Mouse (Mus musculus) leukemia stem cell, adult 10-12 weeks (primary cell): ENCODE results near the gene Tdrkh. TPM values are rescaled to one million over a fixed set of nuclear protein-coding genes. Genes with fewer than 3 reads are reported as not detected.

Experiments
- polyA plus RNA-seq: library from polyadenylated mRNA; stranded (reverse); fragments of >175 nt; gene quantifications from 2 replicates; pipeline ENCODE4 v1.2.3, GENCODE M21; 2012; ENCODE audit warnings: low replicate concordance

Tdrkh gene
- polyA plus RNA-seq: 0.62 and 1.2 TPM in 2 replicates

DNA sequence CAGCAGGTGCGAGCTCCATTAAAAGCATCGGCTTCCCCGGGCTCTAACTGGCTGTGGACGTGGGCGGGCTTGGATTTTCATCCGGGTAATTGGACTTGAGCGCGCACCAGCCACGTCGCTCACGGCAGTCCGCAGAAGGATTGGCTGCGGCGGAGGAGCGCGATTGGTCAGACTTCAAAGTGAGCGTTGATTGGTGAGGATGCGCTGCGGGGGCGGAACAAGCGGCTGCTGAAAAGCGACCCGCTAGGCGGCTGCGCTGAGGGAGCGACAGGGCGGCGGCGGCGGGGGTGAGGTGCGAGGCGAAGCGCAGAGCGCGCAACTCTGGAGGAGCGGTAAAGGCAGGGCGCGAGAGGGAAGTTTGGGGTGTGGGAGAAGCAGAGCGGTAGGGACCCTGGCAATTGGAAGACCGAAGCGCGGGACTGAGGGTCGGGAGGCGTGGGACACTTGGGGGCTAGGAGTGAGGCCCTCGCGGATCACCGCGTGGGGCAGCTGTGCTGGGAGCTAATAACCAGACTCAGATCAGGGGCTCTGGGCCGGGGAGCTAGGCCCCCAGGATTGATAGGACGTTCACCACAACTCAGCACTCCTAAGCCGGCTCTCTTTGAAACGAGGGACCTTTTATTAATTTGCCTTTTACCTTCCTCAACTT, at the start of gene Tdrkh:
Gene Tdrkh (plus strand): TSS at position 243 of the 649 bp plus-strand sequence.

GRCm38 (mm10) chr3:94372641-94373040, 40.4 kb upstream of the Tdrkh start, which contains the start of gene Rorc:
Gene Rorc (plus strand): TSS chr3:94372794.

DNA sequence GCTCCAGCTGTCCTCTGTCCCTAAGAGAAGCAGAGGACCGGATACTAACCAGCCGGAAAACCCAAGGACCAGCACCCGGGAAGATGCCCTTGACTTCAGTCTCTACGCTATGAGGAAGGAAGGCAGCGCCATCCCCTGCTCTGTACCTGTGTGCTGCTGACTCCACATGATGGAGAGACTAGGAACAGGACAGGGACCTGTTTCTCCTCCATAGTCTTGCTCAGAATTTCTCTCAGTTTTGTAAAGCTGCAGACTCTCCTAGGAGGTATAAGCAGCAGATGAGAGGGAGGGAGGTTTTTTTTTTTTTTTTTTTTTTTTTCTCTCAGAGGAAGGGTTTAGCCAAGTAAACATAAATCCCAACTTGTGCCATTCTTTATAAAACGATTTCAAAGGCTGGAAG, 14.9 kb upstream of the Tdrkh start, which contains the start of gene Lingo4:
Gene Lingo4 (plus strand): TSS at position 301 of the 400 bp plus-strand sequence.

DNA sequence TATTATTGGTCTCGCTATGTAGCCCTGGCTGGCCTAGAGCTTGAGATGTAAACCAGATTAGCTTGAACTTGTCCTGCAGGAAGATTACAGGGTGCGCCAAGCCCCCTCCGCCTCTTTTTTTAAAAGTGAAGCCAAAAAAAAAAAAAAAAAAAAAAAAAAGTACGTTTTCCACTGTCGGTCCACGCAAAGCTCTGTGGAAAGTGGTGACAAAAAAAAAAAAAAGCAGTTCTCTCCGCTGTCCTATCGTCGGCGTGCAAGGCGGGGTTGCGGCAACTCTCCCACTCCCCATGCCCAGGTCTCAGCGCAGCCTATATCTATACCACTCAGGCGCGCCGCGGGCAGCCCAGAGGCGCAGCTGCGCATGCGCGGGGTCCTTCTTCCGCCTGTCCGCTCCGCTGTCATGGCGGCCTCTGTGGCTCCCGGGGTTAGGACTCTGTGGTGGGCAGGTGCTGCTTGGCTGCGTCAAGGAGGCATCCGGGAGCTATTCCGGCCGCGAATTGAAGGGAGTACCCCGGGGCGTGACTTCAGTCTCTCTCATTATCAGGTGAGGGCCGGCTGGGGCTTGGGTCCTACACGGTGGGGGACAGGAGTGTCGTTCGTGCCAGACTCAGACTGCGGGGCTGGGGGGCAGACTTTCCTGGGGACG, 30.0 kb downstream of the Tdrkh start, which contains the start of gene Mrpl9:
Gene Mrpl9 (plus strand): TSS at position 368 of the 646 bp plus-strand sequence.

GRCm38 (mm10) chr3:94443597-94443964, 30.5 kb downstream of the Tdrkh start, which contains the start of gene Oaz3:
Gene Oaz3 (minus strand): TSS chr3:94443915.

GRCm38 (mm10) chr3:94477981-94478422, 64.9 kb downstream of the Tdrkh start, which contains the start of gene Celf3:
Gene Celf3 (plus strand): TSS chr3:94478295.

GRCm38 (mm10) chr3:94480291-94480884, 67.3 kb downstream of the Tdrkh start, which contains the start of gene Riiad1:
Gene Riiad1 (minus strand): TSS chr3:94480341.

Other genes with a start within 250 kb of the Tdrkh start
- gene Gm10696, start 235.1 kb upstream of the Tdrkh start, polyA plus RNA-seq: not detected in 2 replicates
- gene Gm5286, start 216.6 kb upstream of the Tdrkh start, polyA plus RNA-seq: not detected in 2 replicates
- gene Gm4778, start 149.2 kb upstream of the Tdrkh start, polyA plus RNA-seq: not detected in 2 replicates
- gene Them4, start 103.2 kb upstream of the Tdrkh start, polyA plus RNA-seq: 0.41 TPM in 1 of 2 replicates, not detected in the other
- not detected in 2 replicates for gene Them5, start 71.2 kb upstream of the Tdrkh start, polyA plus RNA-seq
- not detected in 2 replicates for gene C2cd4d, start 50.8 kb upstream of the Tdrkh start, polyA plus RNA-seq
- gene Rorc, start 40.5 kb upstream of the Tdrkh start, polyA plus RNA-seq: not detected in 2 replicates
- gene Lingo4, start 14.8 kb upstream of the Tdrkh start, polyA plus RNA-seq: 0.08 and 0.12 TPM in 2 replicates
- 64.0 and 64.6 TPM in 2 replicates for gene Mrpl9, start 30.0 kb downstream of the Tdrkh start, polyA plus RNA-seq
- gene Oaz3, start 30.6 kb downstream of the Tdrkh start, polyA plus RNA-seq: not detected in 2 replicates
- 0.59 TPM in 1 of 2 replicates, not detected in the other for gene Celf3, start 65.0 kb downstream of the Tdrkh start, polyA plus RNA-seq
- not detected in 2 replicates for gene Riiad1, start 67.1 kb downstream of the Tdrkh start, polyA plus RNA-seq
- gene Snx27, start 169.4 kb downstream of the Tdrkh start, polyA plus RNA-seq: 6.8 and 8.7 TPM in 2 replicates
- not detected in 2 replicates for gene Gm10972, start 229.8 kb downstream of the Tdrkh start, polyA plus RNA-seq
- gene Tuft1, start 245.6 kb downstream of the Tdrkh start, polyA plus RNA-seq: 0.71 and 1.3 TPM in 2 replicates